ENCODE assay signal across 8 mouse cellular contexts in the genomic region with DNA sequence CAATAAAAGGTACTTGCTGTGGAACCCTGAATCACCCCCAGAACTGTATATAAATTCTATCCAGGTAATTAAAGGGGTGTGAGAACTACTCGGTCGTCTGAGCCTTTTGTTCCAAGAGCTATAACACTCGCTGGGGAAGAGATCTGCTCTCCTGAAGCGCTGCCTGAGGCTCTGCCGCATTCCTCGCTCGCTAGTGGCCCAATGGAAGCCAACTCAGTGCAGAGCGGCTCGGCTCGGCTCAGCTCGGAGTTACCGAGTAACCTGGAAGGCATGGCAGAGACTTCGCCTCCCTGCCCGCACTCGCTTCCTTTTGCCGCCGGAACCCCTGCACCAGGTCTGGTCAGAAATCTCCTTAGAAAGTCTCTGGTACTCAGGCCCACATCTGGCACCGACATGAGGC. TPM values are rescaled to one million over a fixed set of nuclear protein-coding genes. Genes with fewer than 3 reads are reported as not detected.
A peak's percentile ranks its signal among the peaks of the same experiment; 100 is the strongest.
DNase-seq lines count a peak whose midpoint lies in the region; ATAC-seq and TF ChIP-seq lines count a peak whose summit lies in the region.

No protein-coding gene starts in this region.

- no peak for TF ChIP-seq CTCF in small intestine, adult 2 months (IDR thresholded peaks at IDR 0.05; ENCODE audit: extremely low read depth, insufficient read length, insufficient replicate concordance, low read depth, low read length)

- no peak overlapping the region for H3K27ac ChIP-seq in heart, embryonic 16.5 days (ENCODE audit: low read length)
- no peak overlapping the region for H3K27ac ChIP-seq in hindbrain, embryonic 11.5 days (ENCODE audit: low read depth, low read length)
- H3K27ac ChIP-seq in limb, embryonic 13.5 days: peak overlapping the region; percentile 39
- peak overlapping the region; percentile 19; the same call in 1 of the 2 replicates for H3K27ac ChIP-seq in small intestine, adult 2 months (ENCODE audit: insufficient read depth, low read depth, low read length)

- peak overlapping the region; percentile 38 for H3K4me3 ChIP-seq in heart, embryonic 16.5 days (ENCODE audit: low read length)
- H3K4me3 ChIP-seq in hindbrain, embryonic 11.5 days (ENCODE audit: low read depth, low read length): no peak overlapping the region
- H3K4me3 ChIP-seq in limb, embryonic 13.5 days: peak overlapping the region; percentile 23
- H3K4me3 ChIP-seq in small intestine, adult 2 months (ENCODE audit: low read depth, low read length): peak overlapping the region; percentile 13

- no peak for TF ChIP-seq POLR2A in small intestine, adult 2 months (IDR thresholded peaks at IDR 0.05; ENCODE audit: low read depth, low read length)

- peak overlapping the region; percentile 53; the same call in 1 of the 2 replicates for H3K9ac ChIP-seq in heart, embryonic 16.5 days (ENCODE audit: low read length)
- peak overlapping the region; percentile 27; the same call in 1 of the 2 replicates for H3K9ac ChIP-seq in hindbrain, embryonic 11.5 days (ENCODE audit: low read depth, low read length)
- peak overlapping the region; percentile 54 for H3K9ac ChIP-seq in limb, embryonic 13.5 days

- 12% methylated on average over 18 of the region's 18 CpGs for WGBS in heart, embryonic 16.5 days
- WGBS in hindbrain, embryonic 11.5 days: 14% methylated on average over 18 of the region's 18 CpGs
- 11% methylated on average over 18 of the region's 18 CpGs for WGBS in limb, embryonic 13.5 days
- 23% methylated on average over 18 of the region's 18 CpGs for WGBS in small intestine, adult 2 months

- H3K9me3 ChIP-seq in heart, embryonic 16.5 days (replicated peaks; ENCODE audit: control insufficient read depth, low read length): peaks cover 2% of the 10 kb centered on the region; the same call in 1 of the 2 replicates
- H3K9me3 ChIP-seq in hindbrain, embryonic 11.5 days (ENCODE audit: control insufficient read depth, low read length): no peaks in the 10 kb centered on the region
- 0 out of 2 replicates have a peak, but pooled peaks cover 2% of the 10 kb centered on the region for H3K9me3 ChIP-seq in limb, embryonic 13.5 days

- H3K4me1 ChIP-seq in heart, embryonic 16.5 days (ENCODE audit: control insufficient read depth, insufficient read depth, low read length): peaks cover 5% of the 10 kb centered on the region; the same call in 1 of the 2 replicates
- H3K4me1 ChIP-seq in hindbrain, embryonic 11.5 days (replicated peaks; ENCODE audit: control insufficient read depth, insufficient read depth, low read length): no peaks in the 10 kb centered on the region
- peaks cover 11% of the 10 kb centered on the region for H3K4me1 ChIP-seq in limb, embryonic 13.5 days
- peaks cover 8% of the 10 kb centered on the region for H3K4me1 ChIP-seq in small intestine, adult 2 months (ENCODE audit: control insufficient read depth, insufficient read depth, insufficient read length, low read length)

- DNase-seq in heart, adult 9 months (ENCODE audit: low spot score in 2 of 2): no peak
- peak; percentile 29 for DNase-seq in hindbrain, embryonic 11.5 days (ENCODE audit: low spot score)
- DNase-seq in cerebellum, adult 8-10 months: no peak
- no peak for DNase-seq in testis, postnatal 14 days (ENCODE audit: low spot score)
- no peak for DNase-seq in urinary bladder, adult 2 months (ENCODE audit: low spot score)

- H3K36me3 ChIP-seq in heart, embryonic 16.5 days (ENCODE audit: control insufficient read depth, insufficient read depth): no peaks in the 10 kb centered on the region
- no peaks in the 10 kb centered on the region for H3K36me3 ChIP-seq in hindbrain, embryonic 11.5 days (ENCODE audit: control insufficient read depth, insufficient read depth, low read length)
- no peaks in the 10 kb centered on the region for H3K36me3 ChIP-seq in limb, embryonic 13.5 days
- H3K36me3 ChIP-seq in small intestine, adult 2 months (ENCODE audit: control insufficient read depth, insufficient read depth, low read length): no peaks in the 10 kb centered on the region

- no peaks in the 10 kb centered on the region; the same call in 1 of the 2 replicates for H3K27me3 ChIP-seq in heart, embryonic 16.5 days (ENCODE audit: control insufficient read depth, insufficient read depth, low read length)
- H3K27me3 ChIP-seq in hindbrain, embryonic 11.5 days (ENCODE audit: control insufficient read depth, insufficient read depth, low read length): no peaks in the 10 kb centered on the region
- H3K27me3 ChIP-seq in limb, embryonic 13.5 days: no peaks in the 10 kb centered on the region
- H3K27me3 ChIP-seq in small intestine, adult 2 months (ENCODE audit: control insufficient read depth, insufficient read depth, low read length): no peaks in the 10 kb centered on the region

- ATAC-seq in heart, embryonic 16.5 days (replicated peaks; ENCODE audit: extremely low read depth, insufficient read depth, low FRiP score): no peak
- ATAC-seq in hindbrain, embryonic 11.5 days (ENCODE audit: low FRiP score): no peak
- ATAC-seq in limb, embryonic 13.5 days (ENCODE audit: low FRiP score, low read depth): peak; percentile 70; the same call in 1 of the 2 replicates

- H3K4me2 ChIP-seq in heart, embryonic 16.5 days (ENCODE audit: low read depth, low read length): peak overlapping the region; percentile 67
- H3K4me2 ChIP-seq in hindbrain, embryonic 11.5 days (replicated peaks; ENCODE audit: low read depth, low read length): no peak overlapping the region
- H3K4me2 ChIP-seq in limb, embryonic 13.5 days (replicated peaks): peak overlapping the region; percentile 53

RNA-seq across cellular contexts. Expression of gene Zfp629, which starts 36.5 kb away (rescaled TPM):
- polyA plus RNA-seq in heart, embryonic 16.5 days (2015; fragmentation: Nextera tagmentation; extraction: Ambion mirVana): 9.6 and 11.2 TPM in 2 replicates
- polyA plus RNA-seq in hindbrain, embryonic 11.5 days (2014; fragmentation: Nextera tagmentation; extraction: Ambion mirVana): 28.0 and 31.0 TPM in 2 replicates
- polyA plus RNA-seq in limb, embryonic 13.5 days (2015; fragmentation: Nextera tagmentation; extraction: Ambion mirVana): 16.2 and 19.2 TPM in 2 replicates
- 4.4 and 5.5 TPM in 2 replicates for polyA plus RNA-seq in small intestine, adult 2 months (2012; rRNA removed)
- polyA plus RNA-seq in urinary bladder, adult 2 months (2012; rRNA removed): 10.7 and 12.8 TPM in 2 replicates

RNA-seq across cellular contexts. Expression of gene Bcl7c, which starts 56.7 kb away (rescaled TPM):
- 36.9 and 37.5 TPM in 2 replicates for polyA plus RNA-seq in heart, embryonic 16.5 days (2015; fragmentation: Nextera tagmentation; extraction: Ambion mirVana)
- polyA plus RNA-seq in hindbrain, embryonic 11.5 days (2014; fragmentation: Nextera tagmentation; extraction: Ambion mirVana): 58.4 and 61.5 TPM in 2 replicates
- polyA plus RNA-seq in limb, embryonic 13.5 days (2015; fragmentation: Nextera tagmentation; extraction: Ambion mirVana): 82.3 and 85.8 TPM in 2 replicates
- polyA plus RNA-seq in small intestine, adult 2 months (2012; rRNA removed): 11.1 and 24.6 TPM in 2 replicates
- polyA plus RNA-seq in urinary bladder, adult 2 months (2012; rRNA removed): 26.0 and 30.3 TPM in 2 replicates

Comparison
In these comparisons a context has a peak if more than half of its experiments do, and no peak if none do; other contexts are left out.
1. H3K27ac ChIP-seq: peak in limb, embryonic 13.5 days (single experiment) and small intestine, adult 2 months (single experiment); none in heart, embryonic 16.5 days (single experiment) and hindbrain, embryonic 11.5 days (single experiment).
2. Peak in every context shown above with its lines, with median percentiles within 50 percentile points of each other: H3K9ac ChIP-seq.